Comparison of ENCODE assay signal across 32 mouse cellular contexts in the genomic region with DNA sequence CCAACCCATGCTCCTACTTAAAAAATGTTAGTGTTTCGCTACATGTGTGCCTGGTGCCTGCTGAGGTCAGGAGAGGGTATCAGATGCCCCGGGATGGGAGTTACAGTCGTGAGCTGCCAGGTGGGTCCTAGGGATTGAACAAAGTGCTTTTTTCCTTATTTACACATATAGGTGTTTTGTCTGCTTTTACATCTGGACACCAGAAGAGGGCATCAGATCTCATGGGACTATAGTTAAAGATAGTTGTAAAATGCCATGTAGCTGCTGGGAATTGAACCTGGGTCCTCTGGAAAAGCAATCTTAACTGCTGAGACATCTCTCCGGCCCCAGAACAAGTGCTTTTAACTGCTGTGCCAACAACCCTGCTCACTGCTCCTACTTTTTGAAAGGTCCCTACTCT. TPM values are rescaled to one million over a fixed set of nuclear protein-coding genes. Genes with fewer than 3 reads are reported as not detected.
DNase-seq lines count a peak whose midpoint lies in the region; ATAC-seq and TF ChIP-seq lines count a peak whose summit lies in the region.
"Had no signal": no experiment of that assay in that cellular context is flagged by ENCODE, and none has a peak within 500 bp of the region (broad histone marks: within the 10 kb centered on the region; RNA-seq: fewer than 3 reads in every experiment).

No protein-coding gene starts in this region.

- H3K36me3 ChIP-seq in hindbrain, embryonic 11.5 days (ENCODE audit: control insufficient read depth, insufficient read depth, low read length), result no peaks in the 10 kb centered on the region
- H3K36me3 ChIP-seq in hindbrain, embryonic 13.5 days, result peaks cover 12% of the 10 kb centered on the region
- H3K36me3 ChIP-seq in liver, adult 2 months (ENCODE audit: control insufficient read depth, insufficient read depth, low read length), result no peaks in the 10 kb centered on the region
- H3K36me3 ChIP-seq in midbrain, postnatal 0 days (ENCODE audit: insufficient read depth, low read length), result no peaks in the 10 kb centered on the region
- no peaks in the 10 kb centered on the region for H3K36me3 ChIP-seq in midbrain, embryonic 16.5 days (ENCODE audit: control insufficient read depth, insufficient read depth, low read length)
- H3K36me3 ChIP-seq in stomach, postnatal 0 days (ENCODE audit: control insufficient read depth, insufficient read depth, low read length), result no peaks in the 10 kb centered on the region
- H3K36me3 ChIP-seq: hindbrain, embryonic 12.5 days had no signal

- WGBS in hindbrain, embryonic 11.5 days, result 70% methylated on average over 4 of the region's 4 CpGs
- WGBS in hindbrain, embryonic 13.5 days, result 74% methylated on average over 4 of the region's 4 CpGs
- 59% methylated on average over 4 of the region's 4 CpGs for WGBS in liver, adult 2 months
- 74% methylated on average over 4 of the region's 4 CpGs for WGBS in midbrain, postnatal 0 days
- WGBS in midbrain, embryonic 16.5 days, result 70% methylated on average over 4 of the region's 4 CpGs
- WGBS in stomach, postnatal 0 days, result 57% methylated on average over 4 of the region's 4 CpGs

- no peak overlapping the region for H3K9ac ChIP-seq in hindbrain, embryonic 11.5 days (ENCODE audit: low read depth, low read length)
- H3K9ac ChIP-seq in hindbrain, embryonic 13.5 days, result no peak overlapping the region
- no peak overlapping the region for H3K9ac ChIP-seq in liver, adult 2 months (ENCODE audit: low read depth, low read length)
- H3K9ac ChIP-seq in midbrain, postnatal 0 days (replicated peaks; ENCODE audit: low read length, poor library complexity, severe bottlenecking), result no peak overlapping the region
- H3K9ac ChIP-seq in midbrain, embryonic 16.5 days (ENCODE audit: low read depth, low read length), result no peak overlapping the region
- H3K9ac ChIP-seq in stomach, postnatal 0 days (ENCODE audit: low read length), result no peak overlapping the region
- H3K9ac ChIP-seq: embryonic facial prominence, embryonic 12.5 days; forebrain, embryonic 13.5 days; heart, embryonic 13.5 days; hindbrain, embryonic 12.5 days; liver, embryonic 13.5 days; midbrain, embryonic 12.5 days; neural tube, embryonic 12.5 days had no signal

- H3K4me2 ChIP-seq in hindbrain, embryonic 11.5 days (replicated peaks; ENCODE audit: low read depth, low read length), result no peak overlapping the region
- no peak overlapping the region for H3K4me2 ChIP-seq in hindbrain, embryonic 13.5 days
- no peak overlapping the region for H3K4me2 ChIP-seq in midbrain, postnatal 0 days (ENCODE audit: low read depth, low read length, poor library complexity, severe bottlenecking)
- no peak overlapping the region for H3K4me2 ChIP-seq in midbrain, embryonic 16.5 days (ENCODE audit: low read length)
- H3K4me2 ChIP-seq in stomach, postnatal 0 days (replicated peaks; ENCODE audit: low read depth), result no peak overlapping the region
- H3K4me2 ChIP-seq: embryonic facial prominence, embryonic 12.5 days; heart, embryonic 13.5 days; hindbrain, embryonic 12.5 days; liver, embryonic 13.5 days; midbrain, embryonic 12.5 days; neural tube, embryonic 12.5 days had no signal

- TF ChIP-seq POLR2A in liver, adult 2 months (IDR thresholded peaks at IDR 0.05; ENCODE audit: extremely low read depth, insufficient read depth, low read length), result no peak

- no peaks in the 10 kb centered on the region for H3K9me3 ChIP-seq in hindbrain, embryonic 11.5 days (ENCODE audit: control insufficient read depth, low read length)
- no peaks in the 10 kb centered on the region for H3K9me3 ChIP-seq in hindbrain, embryonic 13.5 days
- no peaks in the 10 kb centered on the region for H3K9me3 ChIP-seq in midbrain, postnatal 0 days (ENCODE audit: low read length)
- H3K9me3 ChIP-seq in midbrain, embryonic 16.5 days (replicated peaks; ENCODE audit: control insufficient read depth, low read length, poor library complexity, severe bottlenecking), result no peaks in the 10 kb centered on the region
- no peaks in the 10 kb centered on the region for H3K9me3 ChIP-seq in stomach, postnatal 0 days (ENCODE audit: control insufficient read depth, low read length)
- H3K9me3 ChIP-seq: embryonic facial prominence, embryonic 12.5 days; forebrain, embryonic 13.5 days; heart, embryonic 13.5 days; hindbrain, embryonic 12.5 days; liver, embryonic 13.5 days; midbrain, embryonic 12.5 days; neural tube, embryonic 12.5 days had no signal

- H3K4me3 ChIP-seq in hindbrain, embryonic 11.5 days (ENCODE audit: low read depth, low read length), result no peak overlapping the region
- no peak overlapping the region for H3K4me3 ChIP-seq in hindbrain, embryonic 13.5 days
- no peak overlapping the region for H3K4me3 ChIP-seq in liver, adult 2 months (ENCODE audit: insufficient read depth, low read depth, low read length)
- H3K4me3 ChIP-seq in midbrain, postnatal 0 days (ENCODE audit: low read depth, low read length), result no peak overlapping the region
- H3K4me3 ChIP-seq in midbrain, embryonic 16.5 days (ENCODE audit: low read depth, low read length), result no peak overlapping the region
- no peak overlapping the region for H3K4me3 ChIP-seq in stomach, postnatal 0 days (ENCODE audit: low read depth, low read length)
- H3K4me3 ChIP-seq: embryonic facial prominence, embryonic 12.5 days; erythroblast, embryonic 14.5 days; forebrain, embryonic 13.5 days; heart, embryonic 13.5 days; hindbrain, embryonic 12.5 days; liver, embryonic 13.5 days; midbrain, embryonic 12.5 days; neural tube, embryonic 12.5 days had no signal

- peaks cover 2% of the 10 kb centered on the region; the same call in 1 of the 2 replicates for H3K79me2 ChIP-seq in liver, adult 2 months (ENCODE audit: control insufficient read depth, insufficient read depth, low read length)

- H3K4me1 ChIP-seq in hindbrain, embryonic 11.5 days (replicated peaks; ENCODE audit: control insufficient read depth, insufficient read depth, low read length), result peaks cover 25% of the 10 kb centered on the region
- H3K4me1 ChIP-seq in hindbrain, embryonic 13.5 days (replicated peaks), result peaks cover 72% of the 10 kb centered on the region
- peaks cover 10% of the 10 kb centered on the region for H3K4me1 ChIP-seq in liver, adult 2 months (ENCODE audit: control insufficient read depth, insufficient read depth, low read length)
- peaks cover 21% of the 10 kb centered on the region for H3K4me1 ChIP-seq in midbrain, postnatal 0 days (ENCODE audit: insufficient read depth, low read length)
- peaks cover 54% of the 10 kb centered on the region for H3K4me1 ChIP-seq in midbrain, embryonic 16.5 days (ENCODE audit: control insufficient read depth, insufficient read depth, low read length)
- H3K4me1 ChIP-seq in stomach, postnatal 0 days (replicated peaks; ENCODE audit: control insufficient read depth, insufficient read depth), result peaks cover 8% of the 10 kb centered on the region

- TF ChIP-seq CTCF in liver, adult 2 months (IDR thresholded peaks at IDR 0.05; ENCODE audit: low read depth, low read length), result 0 out of 2 replicates have a peak, but pooled peaks have one; percentile 15
- TF ChIP-seq CTCF in midbrain, postnatal 0 days (IDR thresholded peaks at IDR 0.05), result peak; percentile 45
- TF ChIP-seq CTCF in stomach, postnatal 0 days (IDR thresholded peaks at IDR 0.05; ENCODE audit: low read depth), result peak; percentile 50

- TF ChIP-seq EP300 in stomach, postnatal 0 days (optimal IDR thresholded peaks at IDR 0.05), result no peak

- H3K27me3 ChIP-seq in hindbrain, embryonic 11.5 days (ENCODE audit: control insufficient read depth, insufficient read depth, low read length), result no peaks in the 10 kb centered on the region
- 0 out of 2 replicates have a peak, but pooled peaks cover 5% of the 10 kb centered on the region for H3K27me3 ChIP-seq in hindbrain, embryonic 13.5 days
- H3K27me3 ChIP-seq in liver, adult 2 months (ENCODE audit: control insufficient read depth, insufficient read depth, low read length), result no peaks in the 10 kb centered on the region
- no peaks in the 10 kb centered on the region for H3K27me3 ChIP-seq in midbrain, postnatal 0 days (ENCODE audit: insufficient read depth, low read length)
- no peaks in the 10 kb centered on the region for H3K27me3 ChIP-seq in midbrain, embryonic 16.5 days (ENCODE audit: control insufficient read depth, insufficient read depth, low read depth, low read length)
- no peaks in the 10 kb centered on the region; the same call in 1 of the 2 replicates for H3K27me3 ChIP-seq in stomach, postnatal 0 days (ENCODE audit: control insufficient read depth, insufficient read depth, low read length)
- H3K27me3 ChIP-seq: embryonic facial prominence, embryonic 12.5 days; forebrain, embryonic 13.5 days had no signal

- H3K27ac ChIP-seq in hindbrain, embryonic 11.5 days (ENCODE audit: low read depth, low read length), result no peak overlapping the region
- no peak overlapping the region for H3K27ac ChIP-seq in hindbrain, embryonic 13.5 days
- no peak overlapping the region for H3K27ac ChIP-seq in liver, adult 2 months (replicated peaks; ENCODE audit: insufficient read depth, low read depth, low read length)
- H3K27ac ChIP-seq in midbrain, postnatal 0 days (ENCODE audit: low read depth, low read length), result no peak overlapping the region
- no peak overlapping the region for H3K27ac ChIP-seq in midbrain, embryonic 16.5 days (ENCODE audit: low read length)
- H3K27ac ChIP-seq in stomach, postnatal 0 days (replicated peaks), result no peak overlapping the region
- H3K27ac ChIP-seq: embryonic facial prominence, embryonic 12.5 days; forebrain, embryonic 13.5 days; heart, embryonic 13.5 days; hindbrain, embryonic 12.5 days; liver, embryonic 13.5 days; midbrain, embryonic 12.5 days; neural tube, embryonic 12.5 days had no signal

- no peak for ATAC-seq in hindbrain, embryonic 11.5 days (ENCODE audit: low FRiP score)
- ATAC-seq in hindbrain, embryonic 13.5 days (ENCODE audit: low FRiP score), result no peak
- ATAC-seq in midbrain, postnatal 0 days (ENCODE audit: low FRiP score), result no peak
- no peak for ATAC-seq in midbrain, embryonic 16.5 days
- ATAC-seq in stomach, postnatal 0 days (ENCODE audit: low FRiP score, low TSS enrichment), result no peak
- ATAC-seq: forebrain, embryonic 13.5 days had no signal

- DNase-seq in hindbrain, embryonic 11.5 days (ENCODE audit: low spot score), result peak; percentile 1
- DNase-seq in liver, adult 2 months (ENCODE audit: extremely low read depth, low read depth, low spot score), result no peak
- no peak for DNase-seq in liver
- no peak for DNase-seq in midbrain, postnatal 0 days (ENCODE audit: low spot score)
- DNase-seq in stomach, postnatal 0 days (ENCODE audit: low spot score), result no peak
- no peak for DNase-seq in c-Kit-positive CD71-positive TER-119-positive erythroid progenitor cells, embryonic 14.5 days (ENCODE audit: low spot score)
- DNase-seq: cerebellum, adult 2 months; cerebellum, postnatal 25 days; gastrocnemius, postnatal 10 days; heart, adult 18-20 months; heart, postnatal 14 days; kidney, postnatal 36 days; layer of hippocampus, adult 9-11 months; left cerebral cortex, postnatal 4 days; liver, embryonic 13.5 days; lung, postnatal 10 days; retina, postnatal 1 day; right cerebral cortex, postnatal 25 days; spleen, adult 18-20 months had no signal

RNA-seq across cellular contexts. Expression of gene Rpp25l, which starts 3.1 kb away (rescaled TPM):
- polyA plus RNA-seq in hindbrain, embryonic 11.5 days (2014; fragmentation: Nextera tagmentation; extraction: Ambion mirVana), result 80.0 and 84.1 TPM in 2 replicates
- 63.0 and 66.8 TPM in 2 replicates for polyA plus RNA-seq in hindbrain, embryonic 13.5 days (2015; fragmentation: Nextera tagmentation; extraction: Ambion mirVana)
- 20.5 and 21.4 TPM in 2 replicates for total RNA-seq in liver, adult 2 months (2014; rRNA removed)
- polyA plus RNA-seq in liver, adult 2 months (2012; rRNA removed), result 59.1 and 60.6 TPM in 2 replicates
- total RNA-seq in midbrain, postnatal 0 days (2014; rRNA removed), result 38.3 and 39.7 TPM in 2 replicates
- polyA plus RNA-seq in midbrain, postnatal 0 days (2015; fragmentation: Nextera tagmentation; extraction: Ambion mirVana), result 44.3 and 49.9 TPM in 2 replicates
- 52.3 and 52.4 TPM in 2 replicates for polyA plus RNA-seq in midbrain, embryonic 16.5 days (2015; fragmentation: Nextera tagmentation; extraction: Ambion mirVana)
- polyA plus RNA-seq in stomach, postnatal 0 days (2015; fragmentation: Nextera tagmentation; extraction: Ambion mirVana), result 38.0 and 40.2 TPM in 2 replicates

RNA-seq across cellular contexts. Expression of gene Il11ra1, which starts 10.4 kb away (rescaled TPM):
- 83.7 TPM in 2 replicates for polyA plus RNA-seq in hindbrain, embryonic 11.5 days (2014; fragmentation: Nextera tagmentation; extraction: Ambion mirVana)
- 47.6 and 48.5 TPM in 2 replicates for polyA plus RNA-seq in hindbrain, embryonic 13.5 days (2015; fragmentation: Nextera tagmentation; extraction: Ambion mirVana)
- total RNA-seq in liver, adult 2 months (2014; rRNA removed), result 38.6 and 42.4 TPM in 2 replicates
- polyA plus RNA-seq in liver, adult 2 months (2012; rRNA removed), result 129 and 155 TPM in 2 replicates
- 21.8 and 26.5 TPM in 2 replicates for total RNA-seq in midbrain, postnatal 0 days (2014; rRNA removed)
- 28.8 and 35.3 TPM in 2 replicates for polyA plus RNA-seq in midbrain, postnatal 0 days (2015; fragmentation: Nextera tagmentation; extraction: Ambion mirVana)
- 31.5 and 36.3 TPM in 2 replicates for polyA plus RNA-seq in midbrain, embryonic 16.5 days (2015; fragmentation: Nextera tagmentation; extraction: Ambion mirVana)
- polyA plus RNA-seq in stomach, postnatal 0 days (2015; fragmentation: Nextera tagmentation; extraction: Ambion mirVana), result 73.7 and 80.0 TPM in 2 replicates

RNA-seq across cellular contexts. Expression of gene Dctn3, which starts 12.7 kb away (rescaled TPM):
- polyA plus RNA-seq in hindbrain, embryonic 11.5 days (2014; fragmentation: Nextera tagmentation; extraction: Ambion mirVana), result 187 and 192 TPM in 2 replicates
- polyA plus RNA-seq in hindbrain, embryonic 13.5 days (2015; fragmentation: Nextera tagmentation; extraction: Ambion mirVana), result 301 and 303 TPM in 2 replicates
- 33.4 and 40.2 TPM in 2 replicates for total RNA-seq in liver, adult 2 months (2014; rRNA removed)
- polyA plus RNA-seq in liver, adult 2 months (2012; rRNA removed), result 43.2 and 44.5 TPM in 2 replicates
- total RNA-seq in midbrain, postnatal 0 days (2014; rRNA removed), result 122 and 150 TPM in 2 replicates
- 308 and 345 TPM in 2 replicates for polyA plus RNA-seq in midbrain, postnatal 0 days (2015; fragmentation: Nextera tagmentation; extraction: Ambion mirVana)
- 295 and 313 TPM in 2 replicates for polyA plus RNA-seq in midbrain, embryonic 16.5 days (2015; fragmentation: Nextera tagmentation; extraction: Ambion mirVana)
- polyA plus RNA-seq in stomach, postnatal 0 days (2015; fragmentation: Nextera tagmentation; extraction: Ambion mirVana), result 129 TPM in 2 replicates

RNA-seq across cellular contexts. Expression of gene Cntfr, which starts 13.3 kb away (rescaled TPM):
- 27.8 and 29.5 TPM in 2 replicates for polyA plus RNA-seq in hindbrain, embryonic 11.5 days (2014; fragmentation: Nextera tagmentation; extraction: Ambion mirVana)
- 24.4 and 27.8 TPM in 2 replicates for polyA plus RNA-seq in hindbrain, embryonic 13.5 days (2015; fragmentation: Nextera tagmentation; extraction: Ambion mirVana)
- 0.74 and 0.87 TPM in 2 replicates for total RNA-seq in liver, adult 2 months (2014; rRNA removed)
- polyA plus RNA-seq in liver, adult 2 months (2012; rRNA removed), result 1.8 and 2.3 TPM in 2 replicates
- 61.6 and 69.2 TPM in 2 replicates for total RNA-seq in midbrain, postnatal 0 days (2014; rRNA removed)
- 20.1 and 23.4 TPM in 2 replicates for polyA plus RNA-seq in midbrain, postnatal 0 days (2015; fragmentation: Nextera tagmentation; extraction: Ambion mirVana)
- polyA plus RNA-seq in midbrain, embryonic 16.5 days (2015; fragmentation: Nextera tagmentation; extraction: Ambion mirVana), result 28.1 and 28.3 TPM in 2 replicates
- polyA plus RNA-seq in stomach, postnatal 0 days (2015; fragmentation: Nextera tagmentation; extraction: Ambion mirVana), result 4.3 and 5.9 TPM in 2 replicates
- total RNA-seq: megakaryocyte progenitor cell, adult 5-6 weeks had no signal
- polyA plus RNA-seq: erythroblast, embryonic 14.5 days had no signal

RNA-seq across cellular contexts. Expression of gene Arid3c, which starts 20.7 kb away (rescaled TPM):
- 0.68 and 0.93 TPM in 2 replicates for polyA plus RNA-seq in hindbrain, embryonic 11.5 days (2014; fragmentation: Nextera tagmentation; extraction: Ambion mirVana)
- 1.1 and 2.2 TPM in 2 replicates for polyA plus RNA-seq in hindbrain, embryonic 13.5 days (2015; fragmentation: Nextera tagmentation; extraction: Ambion mirVana)
- not detected in 2 replicates for total RNA-seq in liver, adult 2 months (2014; rRNA removed)
- not detected in 2 replicates for polyA plus RNA-seq in liver, adult 2 months (2012; rRNA removed)
- total RNA-seq in midbrain, postnatal 0 days (2014; rRNA removed), result 0.27 and 0.33 TPM in 2 replicates
- 0.42 and 0.48 TPM in 2 replicates for polyA plus RNA-seq in midbrain, postnatal 0 days (2015; fragmentation: Nextera tagmentation; extraction: Ambion mirVana)
- 0.58 and 1.2 TPM in 2 replicates for polyA plus RNA-seq in midbrain, embryonic 16.5 days (2015; fragmentation: Nextera tagmentation; extraction: Ambion mirVana)
- polyA plus RNA-seq in stomach, postnatal 0 days (2015; fragmentation: Nextera tagmentation; extraction: Ambion mirVana), result 0.05 and 0.07 TPM in 2 replicates
- total RNA-seq: adrenal gland, adult 18-20 months; gastrocnemius, postnatal 10 days; heart, adult 18-20 months; heart, postnatal 14 days; megakaryocyte progenitor cell, adult 5-6 weeks had no signal
- polyA plus RNA-seq: C2C12; embryonic facial prominence, embryonic 12.5 days; erythroblast, embryonic 14.5 days; heart, embryonic 13.5 days; intestine, embryonic 14.5 days; liver, embryonic 13.5 days had no signal
